Mouse (Mus musculus) neural tube, embryonic 10.5 days (tissue): ENCODE measurements at regions not wholly inside any gene's neighbourhood (a gene's known extent, or its start where the extent isn't known, plus 50 kb on each side); places are given as distances from the start of the nearest gene placed in this dataset.

Source experiments
- DNase-seq: peaks from one replicate; pipeline ENCODE4 v3.0.0-alpha.2; 2017; ENCODE audit warnings: low spot score; ENCODE audit errors: extremely low spot score

DNA sequence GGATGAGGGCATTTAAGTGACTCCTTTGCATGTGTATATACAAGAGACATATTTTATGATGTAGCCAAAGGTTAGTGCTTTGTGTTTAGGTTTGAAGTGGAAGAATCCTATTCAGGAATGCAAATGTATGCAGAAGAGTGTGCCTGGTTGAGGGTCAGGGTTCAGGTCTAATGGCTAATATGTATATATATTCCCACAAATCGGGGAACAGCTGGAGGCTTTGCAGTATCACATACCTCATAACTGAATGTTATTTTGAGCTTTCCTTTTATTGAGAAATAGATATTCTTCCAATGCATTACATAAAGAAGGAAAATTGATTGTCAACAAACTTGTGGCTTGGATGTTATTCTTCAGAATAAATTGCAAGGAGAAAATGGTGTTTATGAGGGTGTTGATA, 239.9 kb downstream of the Fam173b start:
- DNase-seq = no peak

DNA sequence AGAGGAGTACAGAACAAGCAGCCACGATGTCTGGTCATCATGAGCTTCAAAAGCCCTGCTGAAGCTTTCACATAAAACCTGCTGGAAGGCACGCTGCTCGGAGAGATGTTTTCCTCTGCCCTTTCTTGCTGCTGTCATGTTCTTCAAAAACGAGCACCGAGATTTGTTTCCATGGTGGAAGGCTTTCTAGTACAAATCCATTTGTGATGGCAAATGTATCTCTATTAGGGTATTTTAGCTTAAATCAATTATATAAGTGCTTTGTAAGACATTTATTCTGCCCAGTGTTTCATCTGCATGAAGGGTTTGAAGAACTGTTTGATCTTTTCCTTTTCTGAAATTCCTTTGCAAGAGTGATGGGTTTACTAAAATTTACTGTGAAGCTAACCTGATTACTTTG, 253.1 kb downstream of the Fam173b start:
- DNase-seq = no peak

DNA sequence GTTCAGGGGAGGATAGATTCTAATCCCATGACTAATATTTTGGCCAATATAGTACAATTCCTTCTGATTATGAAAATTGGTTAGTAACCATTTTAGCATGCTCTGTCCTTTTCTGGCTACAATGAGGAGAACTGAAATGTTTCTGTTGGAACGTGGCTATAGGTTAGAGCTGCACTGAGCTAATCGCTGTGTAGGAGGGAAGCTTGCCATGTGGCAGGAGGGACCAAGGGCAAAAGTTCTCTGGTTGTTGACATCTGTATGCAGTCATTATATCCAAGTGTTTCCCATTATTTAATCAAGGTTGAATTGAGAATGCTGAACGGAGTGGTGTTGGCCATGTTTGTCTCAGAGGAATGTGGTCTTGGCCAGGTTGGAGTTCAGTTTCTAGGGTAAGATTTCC, 253.5 kb downstream of the Fam173b start:
- no peak for DNase-seq

DNA sequence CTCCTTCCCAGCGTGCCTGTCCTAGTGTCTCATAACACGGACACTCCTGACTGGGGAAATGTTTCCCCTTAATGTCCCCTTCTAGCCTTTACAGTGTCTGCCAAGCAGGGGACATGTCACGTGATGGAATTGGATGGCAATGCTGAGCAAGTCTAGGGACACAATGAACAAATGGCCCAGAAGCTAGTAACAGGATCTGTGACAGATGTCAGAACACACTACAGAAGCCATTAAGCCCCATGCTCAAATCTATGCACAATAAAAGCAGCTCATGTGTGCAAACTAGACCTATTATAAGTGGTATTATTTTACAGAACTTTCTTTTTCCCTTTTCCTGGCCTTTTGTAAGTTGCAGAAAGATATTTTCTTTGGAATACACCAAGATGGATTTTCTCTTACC, 267.4 kb downstream of the Fam173b start:
- no peak for DNase-seq

DNA sequence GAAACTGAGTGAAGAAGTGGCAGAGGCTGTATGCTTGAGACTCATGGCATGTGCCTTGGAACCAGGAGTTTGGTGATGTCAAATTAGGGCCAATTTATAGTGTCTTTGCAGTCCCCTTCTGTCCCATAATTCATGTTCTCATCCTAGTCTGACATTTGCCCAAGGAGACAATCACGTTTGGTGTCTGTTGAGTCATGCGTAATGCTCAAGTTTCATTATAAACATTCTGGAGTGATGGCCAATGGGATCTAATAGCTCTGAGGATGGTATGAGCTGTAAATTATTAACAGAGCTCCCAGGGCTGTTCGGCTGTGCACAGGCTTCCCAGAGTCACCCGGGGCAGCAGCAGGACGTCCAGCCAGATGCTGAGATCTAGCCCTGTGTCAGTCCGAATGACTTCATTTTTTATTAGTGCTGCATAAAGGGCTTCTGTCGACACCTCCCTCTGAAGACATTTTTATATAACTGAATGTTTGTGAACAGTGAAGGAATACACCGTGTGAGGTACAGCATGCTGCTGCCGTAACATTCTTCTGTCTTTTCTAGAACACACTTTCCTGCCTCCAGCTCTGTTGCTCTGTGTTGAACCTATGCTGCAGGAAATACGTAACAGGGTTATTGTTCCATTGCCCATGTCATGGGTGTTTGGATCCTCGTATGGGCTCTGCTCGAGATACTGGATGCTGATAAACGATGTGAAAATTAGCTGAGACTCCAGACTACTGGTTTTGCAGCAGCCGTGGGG, 268.2 kb downstream of the Fam173b start:
- peak; percentile 20 for DNase-seq

DNA sequence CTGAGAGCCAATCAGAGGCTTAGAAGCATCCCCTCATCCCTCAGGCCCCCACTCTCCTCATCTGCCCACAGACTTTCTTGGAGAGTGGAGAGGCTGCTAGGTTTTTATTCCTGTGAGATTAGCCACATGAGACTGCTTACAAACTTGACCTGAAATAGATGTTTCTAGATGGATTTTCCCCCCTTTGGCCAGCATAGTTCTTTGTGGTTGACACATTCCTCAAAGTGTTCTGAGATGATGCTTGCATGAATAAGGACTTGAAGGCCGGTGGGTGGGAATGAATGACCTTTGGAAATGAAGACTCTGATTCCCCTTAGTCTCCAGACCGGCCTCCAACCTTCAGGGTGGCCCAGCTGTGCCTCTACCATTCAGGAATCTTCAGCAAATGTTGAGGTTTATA, 273.8 kb downstream of the Fam173b start:
- DNase-seq = no peak

DNA sequence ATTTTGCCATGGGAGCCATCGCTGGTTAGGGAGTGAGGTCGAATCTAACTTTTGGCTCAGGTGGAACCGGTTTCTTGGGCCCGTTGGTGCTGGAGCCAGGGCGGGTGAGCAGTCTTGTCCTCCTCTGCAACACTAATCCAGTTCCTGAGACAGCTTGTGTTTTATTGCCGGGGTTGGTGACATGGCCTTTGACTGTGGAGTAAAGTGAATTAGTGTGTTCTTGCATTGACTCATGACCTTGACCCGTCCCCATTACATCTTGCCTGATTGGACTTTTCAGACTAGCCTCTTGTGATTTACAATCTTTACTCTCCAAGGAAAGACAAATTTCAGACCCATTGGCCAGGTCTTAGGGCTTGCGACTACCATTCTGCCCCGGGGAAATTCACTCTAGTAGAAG, 278.8 kb downstream of the Fam173b start:
- DNase-seq = peak; percentile 28

DNA sequence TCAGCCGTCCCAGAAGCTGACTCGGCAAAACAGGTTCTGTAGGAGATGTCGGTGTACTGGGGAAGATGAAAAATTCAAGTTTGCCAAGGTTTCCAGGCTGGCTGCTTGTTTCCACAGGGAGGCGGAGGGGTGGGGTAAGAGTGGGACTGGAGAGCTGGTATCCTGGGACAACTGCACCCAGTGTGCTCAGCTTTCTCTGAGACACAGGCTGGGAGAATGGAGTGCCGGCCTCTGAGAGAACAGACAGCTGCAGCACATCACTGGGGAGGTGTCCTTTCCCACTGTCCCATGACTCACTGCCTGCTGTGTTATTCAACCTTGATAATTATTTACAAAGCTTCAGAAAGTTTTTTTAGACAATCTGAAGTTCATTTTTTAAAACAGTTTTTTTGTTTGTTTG, 280.7 kb downstream of the Fam173b start:
- no peak for DNase-seq

DNA sequence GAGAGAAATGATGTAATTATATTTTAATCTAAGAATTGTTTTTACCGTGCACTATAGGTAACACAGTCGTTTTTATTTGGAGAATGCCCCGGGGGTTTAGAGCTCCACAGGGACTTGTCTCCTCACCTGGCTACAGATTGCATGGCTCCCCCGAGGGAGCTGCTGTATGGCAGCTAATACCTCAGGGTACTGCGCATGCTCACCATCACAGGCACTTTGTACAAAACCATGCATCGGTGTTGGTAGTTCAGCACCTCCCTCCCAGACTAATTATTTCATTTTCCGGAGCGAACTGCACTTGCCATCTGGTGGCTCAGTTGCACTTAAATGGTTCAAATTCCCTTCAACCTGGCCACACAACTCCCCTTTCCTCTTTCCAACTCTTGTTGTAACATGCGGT, 281.9 kb downstream of the Fam173b start:
- no peak for DNase-seq

DNA sequence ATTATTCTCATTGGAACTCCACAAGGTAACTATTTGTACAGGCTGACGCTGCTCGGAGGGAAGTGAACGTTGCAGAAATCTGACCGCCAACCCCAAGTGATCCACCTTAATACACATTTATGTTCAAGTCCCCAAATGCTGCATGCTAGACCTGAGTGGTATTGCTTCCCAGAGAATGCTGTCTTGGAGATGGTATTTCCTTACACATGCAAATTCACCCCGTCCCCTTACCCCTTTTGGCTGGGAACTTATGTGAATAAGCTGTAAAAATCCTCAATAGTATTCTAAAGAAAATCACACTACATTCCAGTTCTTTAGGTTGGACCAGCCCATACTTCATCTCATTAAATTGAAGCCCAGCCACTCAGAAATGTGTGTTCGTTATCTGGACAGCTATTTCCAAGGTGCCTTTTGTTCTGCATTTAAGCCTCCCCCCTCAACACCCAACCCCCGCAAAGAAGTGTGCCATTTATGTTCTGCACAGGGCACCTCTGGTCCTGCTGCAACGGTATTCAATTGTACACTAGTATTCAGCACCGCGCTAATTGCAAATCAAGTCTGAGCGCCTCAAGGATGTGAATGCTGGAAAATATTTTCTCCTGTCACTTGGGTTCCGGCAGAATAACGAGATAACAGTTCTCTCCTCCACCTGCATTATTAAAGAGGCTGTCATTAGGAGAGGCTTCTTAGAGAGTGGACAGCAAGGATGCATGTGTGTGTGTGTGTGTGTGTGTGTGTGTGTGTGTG, 278.0 kb upstream of the Tas2r119 start:
- no peak for DNase-seq

DNA sequence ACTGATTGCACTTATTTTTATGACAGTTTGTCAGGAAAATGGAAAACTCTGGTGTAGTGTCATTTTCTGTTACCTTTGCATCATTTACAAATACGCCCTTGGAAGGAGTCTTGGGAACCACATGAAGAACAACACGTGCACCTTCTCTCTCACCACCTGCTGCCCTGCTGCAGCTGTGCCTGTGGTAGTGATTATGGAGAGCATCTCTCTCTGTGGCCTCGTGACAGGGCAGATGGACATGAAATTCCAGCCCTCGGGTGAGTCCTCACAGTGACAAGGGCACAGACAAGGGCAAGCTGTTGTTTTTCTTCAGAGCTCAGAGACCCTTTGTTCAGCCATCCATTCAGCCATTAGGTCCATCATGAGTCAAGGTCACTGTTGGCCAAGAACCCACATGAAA, 276.8 kb upstream of the Tas2r119 start:
- no peak for DNase-seq

DNA sequence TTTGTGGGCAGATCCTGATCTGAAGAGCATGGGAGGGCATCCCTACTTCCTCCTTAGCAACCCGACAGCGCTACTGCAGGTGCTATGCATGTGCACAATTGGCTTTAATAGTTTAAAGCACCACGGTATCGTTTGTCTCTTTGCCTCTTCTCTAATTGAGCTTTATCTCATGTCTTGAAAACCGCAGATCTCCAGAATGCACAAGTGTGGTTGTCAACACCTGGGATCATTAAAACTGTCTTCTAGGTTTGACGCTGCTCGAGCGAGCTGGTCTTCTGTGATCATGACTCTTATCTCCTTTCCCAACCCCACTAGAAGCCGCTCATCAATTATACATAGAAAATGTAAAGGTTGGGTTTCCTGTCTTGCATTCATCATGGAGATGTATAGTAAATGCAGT, 268.7 kb upstream of the Tas2r119 start:
- DNase-seq = no peak

DNA sequence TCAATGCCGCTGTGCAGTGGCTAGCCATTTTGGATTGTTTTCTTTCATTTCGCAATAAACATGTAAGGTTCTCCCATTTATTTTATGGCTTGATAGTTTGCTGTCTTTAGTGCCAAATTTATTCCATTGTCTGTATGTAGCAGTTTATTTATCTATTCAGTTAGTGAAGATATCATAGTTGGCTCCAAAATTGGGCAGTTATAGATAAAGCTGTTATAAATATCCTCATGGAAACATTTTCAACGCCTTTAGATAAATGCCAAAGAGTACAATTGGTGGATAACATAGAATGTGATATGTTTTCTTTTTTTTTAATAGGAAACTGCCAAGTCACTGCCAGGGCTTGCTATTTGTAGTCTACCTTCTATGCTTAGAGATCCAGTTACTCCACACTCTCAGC, 265.1 kb upstream of the Tas2r119 start:
- DNase-seq = no peak

DNA sequence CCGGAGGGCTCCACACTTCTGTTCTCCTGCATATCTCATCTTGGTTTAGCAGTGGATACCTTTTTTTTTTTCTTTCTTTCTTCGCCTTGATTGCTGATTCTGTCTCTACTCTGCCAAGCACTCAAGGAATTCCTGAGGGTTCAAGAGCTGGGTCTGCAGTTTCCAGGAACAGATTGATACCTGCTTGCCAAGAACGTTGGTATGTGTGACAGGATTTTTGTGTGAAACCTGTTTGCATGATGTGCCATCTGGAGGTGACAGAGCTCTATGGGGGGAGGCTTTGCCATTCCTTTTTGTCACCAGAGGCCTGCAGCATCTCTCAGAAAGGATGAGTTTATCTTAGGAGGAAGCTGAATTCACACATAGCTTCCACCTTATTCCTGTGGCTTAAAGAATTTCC, 255.6 kb upstream of the Tas2r119 start:
- DNase-seq = no peak

DNA sequence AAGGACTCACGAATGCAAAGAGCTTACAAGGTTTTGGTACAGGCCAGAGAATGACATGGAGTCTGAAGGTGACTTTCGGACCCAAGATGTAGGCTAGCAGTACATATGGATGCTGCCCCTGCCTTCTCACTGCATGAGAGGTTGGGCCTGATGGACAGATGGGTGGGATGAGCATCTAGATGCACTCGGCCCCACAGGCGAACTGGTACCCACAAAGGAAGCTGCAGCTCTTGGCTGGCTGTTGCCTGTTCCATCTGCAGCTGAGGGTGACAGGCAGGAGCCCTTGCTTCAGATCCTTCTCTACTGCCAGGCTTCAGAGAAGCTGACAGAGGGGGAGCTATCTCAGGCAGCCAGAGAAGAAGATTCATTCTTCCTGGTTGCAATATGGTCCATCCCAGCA, 216.8 kb upstream of the Tas2r119 start:
- DNase-seq = no peak

DNA sequence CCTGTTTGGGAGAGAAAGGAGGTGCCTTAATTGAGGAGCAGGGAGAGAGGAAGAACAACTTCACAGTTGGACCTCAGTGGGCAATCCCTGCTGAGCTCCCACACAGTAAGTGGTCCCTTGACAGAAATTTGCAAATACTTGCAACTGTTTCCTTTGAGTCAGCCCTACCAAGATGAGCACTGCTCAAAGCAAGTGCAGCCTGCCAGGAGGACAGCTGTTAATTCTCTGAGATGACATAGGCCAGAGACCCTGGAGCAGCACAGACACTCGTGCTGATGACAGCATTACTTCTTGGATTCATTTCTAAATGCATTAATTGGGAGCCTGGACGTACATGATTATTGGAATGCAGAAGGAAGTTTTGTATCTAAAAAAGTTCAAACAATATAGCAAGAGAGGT, 215.1 kb upstream of the Tas2r119 start:
- DNase-seq = no peak

DNA sequence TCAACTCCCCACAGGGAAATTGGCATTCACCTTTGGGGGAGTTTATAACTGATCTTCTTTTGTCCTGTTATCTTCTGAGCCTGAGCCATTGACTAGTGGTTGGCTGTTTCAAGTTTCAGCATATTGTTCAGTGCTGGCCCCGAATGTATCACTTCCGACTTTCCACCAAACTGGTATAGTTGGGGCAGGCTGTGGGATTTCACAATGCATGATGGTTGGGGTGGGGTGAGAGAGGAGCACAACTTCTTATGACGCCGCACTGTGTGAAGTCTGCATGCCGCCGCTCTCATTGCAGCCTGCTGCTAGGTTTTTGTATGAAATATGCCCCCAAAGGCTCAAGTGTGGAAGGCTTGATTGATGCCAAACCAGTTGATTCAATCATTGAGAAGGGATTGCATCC, 212.2 kb upstream of the Tas2r119 start:
- no peak for DNase-seq

DNA sequence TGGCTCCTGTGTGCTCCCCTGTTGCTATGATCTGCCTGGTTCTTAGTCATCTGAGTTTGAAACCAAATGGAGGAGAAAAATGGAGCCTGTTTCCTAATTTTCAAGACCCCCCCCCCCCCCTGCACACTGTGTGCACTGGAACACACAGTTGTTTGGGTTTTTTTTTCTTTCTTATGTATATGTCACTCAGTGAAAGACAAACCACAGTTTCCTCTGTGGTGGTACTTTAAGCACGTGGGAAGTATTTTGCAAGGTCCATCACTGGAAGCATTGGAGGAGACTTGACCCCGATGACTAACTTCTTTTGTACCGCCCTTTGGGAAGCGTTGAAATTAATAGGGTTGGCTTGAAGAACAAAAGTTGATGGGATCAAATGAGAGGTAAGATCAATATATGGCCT, 211.5 kb upstream of the Tas2r119 start:
- DNase-seq = no peak

DNA sequence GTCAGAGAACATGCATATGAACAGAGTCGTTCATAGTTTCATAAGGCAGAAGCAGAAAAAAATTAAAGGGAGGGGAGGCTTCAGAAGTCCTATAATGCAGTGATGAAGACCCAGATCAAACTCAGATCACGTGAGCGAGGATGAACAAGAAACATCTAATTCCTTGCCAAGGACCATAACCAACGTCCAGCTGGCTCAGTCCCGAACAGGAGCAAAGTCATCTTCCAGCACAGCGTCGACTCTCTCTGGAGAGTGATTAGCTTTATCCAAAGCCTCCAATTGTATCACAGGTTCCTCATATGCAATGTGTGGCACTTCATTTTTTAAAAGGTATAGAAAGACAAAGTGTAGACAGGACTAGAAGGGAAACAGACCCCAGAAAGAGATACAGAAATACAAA, 204.2 kb upstream of the Tas2r119 start:
- DNase-seq = no peak

DNA sequence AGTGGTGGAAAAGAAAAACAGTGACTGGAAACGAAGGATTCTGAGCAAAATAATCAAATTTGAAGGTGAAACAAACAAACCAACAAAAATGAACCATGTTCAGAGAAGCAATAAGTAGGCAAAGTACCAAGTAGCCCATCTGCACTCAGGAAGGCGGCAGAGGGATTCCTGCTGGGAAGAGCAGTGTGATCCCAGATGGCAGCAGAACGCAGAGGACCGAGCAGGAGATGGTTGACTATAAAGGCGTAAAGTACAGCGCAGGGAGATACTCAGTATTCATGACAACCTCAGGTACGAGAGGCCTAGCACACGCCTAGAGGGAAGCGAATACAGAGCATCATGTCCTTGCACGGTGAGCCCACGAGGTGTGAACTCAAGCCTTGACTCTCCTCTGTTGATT, 203.2 kb upstream of the Tas2r119 start:
- DNase-seq = no peak

DNA sequence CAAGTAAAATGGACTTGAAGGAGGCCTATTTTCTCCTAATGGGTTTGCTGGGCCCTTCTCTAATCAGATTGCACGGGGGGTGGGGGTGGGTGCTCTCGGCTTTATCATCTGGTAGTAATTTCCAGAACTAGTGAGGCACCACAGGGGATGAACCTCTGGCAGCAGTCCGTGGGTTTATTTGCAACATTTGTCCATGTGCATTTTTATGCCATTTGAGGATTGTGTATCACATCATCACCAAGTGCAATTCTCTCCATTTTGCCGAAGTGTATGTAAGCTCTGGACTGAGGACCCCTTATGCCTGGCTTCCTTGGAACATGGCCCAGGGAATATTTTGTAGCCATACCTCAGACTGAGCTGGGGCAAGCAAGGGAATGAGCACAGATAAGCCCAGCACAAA, 200.6 kb upstream of the Tas2r119 start:
- DNase-seq = no peak

DNA sequence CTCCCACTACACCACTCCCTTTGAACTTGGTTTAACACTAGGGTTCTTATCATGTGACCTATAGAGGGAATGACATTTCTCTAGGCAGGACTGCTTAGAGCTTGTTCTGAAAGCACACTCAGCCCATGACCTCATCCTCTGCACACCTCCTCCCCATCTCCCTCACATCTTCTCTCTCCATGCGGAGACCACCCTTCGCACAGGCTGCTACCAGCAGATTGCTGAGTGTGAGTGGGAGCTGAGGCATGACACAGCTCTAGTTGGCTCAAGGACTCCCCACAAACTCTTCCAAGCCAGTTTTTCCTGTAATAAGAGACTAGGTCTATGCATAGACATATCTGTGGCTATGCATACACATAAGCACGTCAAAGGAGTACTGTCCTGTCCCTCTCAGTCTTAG, 199.5 kb upstream of the Tas2r119 start:
- no peak for DNase-seq

DNA sequence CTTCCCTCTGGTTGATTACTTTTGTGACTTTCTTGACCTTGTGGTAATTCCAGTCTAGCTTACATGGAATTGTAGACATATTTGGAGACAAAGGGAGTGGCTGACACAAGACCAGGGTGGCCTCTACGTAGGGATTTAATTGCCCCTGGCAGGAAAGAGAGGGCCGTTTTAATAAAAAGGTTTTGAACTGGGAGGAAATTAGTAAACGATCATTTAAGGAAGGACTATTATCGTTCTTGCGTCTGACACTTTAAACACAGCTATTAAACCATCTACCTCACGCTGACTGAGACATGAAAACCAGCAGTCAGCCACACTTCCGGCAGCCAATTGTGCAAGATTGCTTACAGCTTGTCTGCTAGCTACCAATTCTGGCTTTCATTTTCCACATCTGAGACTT, 197.1 kb upstream of the Tas2r119 start:
- no peak for DNase-seq
